Mouse (Mus musculus) heart, embryonic 13.5 days (tissue): ENCODE results near the gene Olfr1015. TPM values are rescaled to one million over a fixed set of nuclear protein-coding genes. Genes with fewer than 3 reads are reported as not detected.

Source experiments
- ATAC-seq: fragments of 200-750 bp; cut with Nextera tagmentation; 2 replicates; pipeline ENCODE4 v1.8.0; 2017; ENCODE audit warnings: moderate TSS enrichment; ENCODE audit not compliant: insufficient number of reproducible peaks, low FRiP score, low TSS enrichment; ENCODE audit errors: extremely low read depth
- H3K27ac ChIP-seq: fragments of 300-500 bp; sonication (generic); replicated peaks from 2 replicates; pipeline ENCODE4 v1.5.1; 2015; ENCODE audit warnings: moderate library complexity, mild to moderate bottlenecking, inconsistent platforms
- H3K27me3 ChIP-seq: fragments of 300-500 bp; sonication (generic); replicated peaks from 2 replicates; pipeline ENCODE4 v1.6.1; 2015; ENCODE audit warnings: mild to moderate bottlenecking, inconsistent platforms
- H3K36me3 ChIP-seq: fragments of 300-500 bp; sonication (generic); 2 replicates; pipeline ENCODE4 v1.6.1; 2015; ENCODE audit warnings: mild to moderate bottlenecking, inconsistent platforms
- H3K4me1 ChIP-seq: fragments of 300-500 bp; sonication (generic); 2 replicates; pipeline ENCODE4 v1.6.1; 2015; ENCODE audit warnings: inconsistent platforms
- H3K4me2 ChIP-seq: fragments of 300-500 bp; sonication (generic); 2 replicates; pipeline ENCODE4 v1.6.1; 2015; ENCODE audit warnings: inconsistent platforms, mild to moderate bottlenecking, moderate library complexity
- H3K4me3 ChIP-seq: fragments of 300-500 bp; sonication (generic); 2 replicates; pipeline ENCODE4 v1.5.1; 2015; ENCODE audit warnings: moderate library complexity, mild to moderate bottlenecking, inconsistent platforms
- H3K9ac ChIP-seq: fragments of 300-500 bp; sonication (generic); 2 replicates; pipeline ENCODE4 v1.6.1; 2015; ENCODE audit warnings: inconsistent platforms, mild to moderate bottlenecking, moderate library complexity
- H3K9me3 ChIP-seq: fragments of 300-500 bp; sonication (generic); 2 replicates; pipeline ENCODE4 v1.6.1; 2016; ENCODE audit warnings: inconsistent platforms
- WGBS: fragments of 180-500 bp; shearing (Covaris S2); methylation state at CpG from one replicate; pipeline ENCODE4 v1.1.7; 2015; ENCODE audit warnings: mixed read lengths; 5-methylcytosine and 5-hydroxymethylcytosine counted together
- polyA plus RNA-seq: library from polyadenylated mRNA; unstranded; fragments of >200 nt; fragmentation: Nextera tagmentation; extraction: Ambion mirVana; gene quantifications from 2 replicates; pipeline ENCODE4 v1.2.1, GENCODE M21; 2015

Gene Olfr1015
- not detected in 2 replicates for polyA plus RNA-seq

DNA sequence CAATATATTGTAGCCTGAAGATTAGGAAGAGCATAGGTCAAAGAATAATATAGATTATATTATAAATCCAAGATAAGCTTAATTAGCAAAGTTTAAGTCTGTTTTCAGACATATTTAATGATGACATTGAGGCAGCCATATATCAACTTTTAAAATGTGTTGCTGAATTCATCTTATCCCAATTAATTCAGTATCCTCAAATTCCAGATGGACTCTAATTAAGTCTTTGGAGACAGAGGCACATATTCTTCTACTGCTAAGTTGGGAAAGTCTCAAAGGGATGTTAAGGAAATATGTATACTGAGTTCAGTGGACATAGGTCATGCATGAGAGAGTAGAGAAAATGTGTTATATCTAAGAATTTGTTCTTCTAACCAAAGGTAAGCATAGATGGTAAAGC, at the start of gene Olfr1015:
TSS of gene Olfr1015 (plus strand) at position 301 of the 400 bp plus-strand sequence.
- Histone ChIP-seq H3K9me3 (no peaks in the 10 kb centered on the region), H3K4me3 (no peak within 1 kb of the TSS), H3K27me3 (no peaks in the 10 kb centered on the region), H3K27ac (no peak within 1 kb of the TSS), H3K4me2 (no peak within 1 kb of the TSS), H3K4me1 (no peaks in the 10 kb centered on the region), H3K9ac (no peak within 1 kb of the TSS), H3K36me3 (no peaks in the 10 kb centered on the region)
- no peak for ATAC-seq

DNA sequence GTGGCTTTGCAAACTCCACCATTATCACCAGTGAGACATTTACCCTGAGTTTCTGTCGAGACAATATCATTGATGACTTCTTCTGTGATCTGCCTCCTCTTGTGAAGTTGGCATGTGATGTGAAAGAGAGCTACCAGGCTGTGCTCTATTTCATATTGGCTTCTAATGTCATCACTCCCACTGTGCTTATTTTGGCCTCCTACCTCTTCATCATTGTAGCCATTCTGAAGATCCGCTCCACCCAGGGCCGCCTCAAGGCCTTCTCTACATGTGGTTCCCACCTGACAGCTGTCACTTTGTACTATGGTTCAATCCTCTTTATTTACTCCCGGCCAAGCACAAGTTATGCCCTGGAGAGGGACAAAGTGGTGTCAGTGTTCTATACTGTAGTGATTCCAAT, 28.0 kb upstream of the Olfr1015 start:
- ATAC-seq, result no peak
- 71% methylated on average over 4 of the region's 4 CpGs for WGBS

DNA sequence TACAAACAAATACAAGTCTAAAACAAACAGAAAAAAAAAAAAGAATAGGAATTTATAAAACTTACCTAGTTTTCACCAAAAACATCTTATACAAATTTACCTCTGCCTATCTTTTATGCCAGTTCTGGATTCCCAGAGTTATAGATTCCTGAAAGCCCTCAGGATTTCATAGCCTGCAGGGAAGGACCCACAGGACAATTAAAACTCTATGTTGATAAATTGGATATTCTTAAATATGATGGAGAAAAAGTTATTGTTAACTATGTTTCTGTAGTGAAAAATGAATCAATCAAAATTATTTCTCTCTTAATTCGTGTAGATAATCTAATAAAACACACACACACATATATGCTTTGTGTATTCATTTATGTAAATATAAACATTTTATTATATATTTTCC, 19.2 kb upstream of the Olfr1015 start, which contains the start of gene Olfr1012:
TSS of gene Olfr1012 (minus strand) at position 101 of the 400 bp plus-strand sequence.
- H3K9ac ChIP-seq, result no peak within 1 kb of the TSS
- H3K4me1 ChIP-seq, result no peaks in the 10 kb centered on the region
- no peak within 1 kb of the TSS for H3K4me3 ChIP-seq
- no peaks in the 10 kb centered on the region for H3K9me3 ChIP-seq
- H3K27me3 ChIP-seq, result no peaks in the 10 kb centered on the region
- WGBS, result 49% methylated on average over 1 of the region's 1 CpGs
- no peak within 1 kb of the TSS for H3K4me2 ChIP-seq
- H3K27ac ChIP-seq, result no peak within 1 kb of the TSS
- H3K36me3 ChIP-seq, result no peaks in the 10 kb centered on the region
- no peak for ATAC-seq

More for the DNA sequence above, 28.0 kb upstream of the Olfr1015 start:
- no peak overlapping the region for H3K9ac ChIP-seq
- no peaks in the 10 kb centered on the region for H3K4me1 ChIP-seq
- no peaks in the 10 kb centered on the region for H3K27me3 ChIP-seq
- H3K27ac ChIP-seq, result no peak overlapping the region
- no peak overlapping the region for H3K4me2 ChIP-seq
- no peak overlapping the region for H3K4me3 ChIP-seq
- no peaks in the 10 kb centered on the region for H3K36me3 ChIP-seq
- no peaks in the 10 kb centered on the region for H3K9me3 ChIP-seq

DNA sequence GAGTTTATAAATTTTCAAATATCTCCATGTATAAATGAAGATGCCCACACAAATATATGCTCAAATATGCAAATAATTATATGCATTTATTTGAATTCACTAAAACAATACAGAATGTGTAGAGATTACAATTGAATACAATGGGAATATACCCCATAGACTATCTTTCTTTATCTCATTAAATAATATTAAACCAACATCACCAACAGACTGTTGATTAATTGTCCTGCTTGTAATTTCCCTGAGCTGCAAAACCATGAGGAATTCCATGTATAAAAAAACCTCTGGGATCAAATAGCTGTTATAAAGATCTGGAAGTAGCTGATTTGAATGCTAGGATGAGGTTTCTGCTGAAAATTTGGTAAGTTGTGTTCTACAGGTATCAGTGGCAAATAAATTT, 15.0 kb upstream of the Olfr1015 start, which contains the start of gene Olfr1013:
TSS of gene Olfr1013 (plus strand) at position 301 of the 400 bp plus-strand sequence.
- Histone ChIP-seq H3K9ac (no peak within 1 kb of the TSS), H3K4me1 (no peaks in the 10 kb centered on the region), H3K4me2 (no peak within 1 kb of the TSS), H3K27ac (no peak within 1 kb of the TSS), H3K4me3 (no peak within 1 kb of the TSS), H3K27me3 (no peaks in the 10 kb centered on the region), H3K36me3 (no peaks in the 10 kb centered on the region), H3K9me3 (no peaks in the 10 kb centered on the region)
- no peak for ATAC-seq

DNA sequence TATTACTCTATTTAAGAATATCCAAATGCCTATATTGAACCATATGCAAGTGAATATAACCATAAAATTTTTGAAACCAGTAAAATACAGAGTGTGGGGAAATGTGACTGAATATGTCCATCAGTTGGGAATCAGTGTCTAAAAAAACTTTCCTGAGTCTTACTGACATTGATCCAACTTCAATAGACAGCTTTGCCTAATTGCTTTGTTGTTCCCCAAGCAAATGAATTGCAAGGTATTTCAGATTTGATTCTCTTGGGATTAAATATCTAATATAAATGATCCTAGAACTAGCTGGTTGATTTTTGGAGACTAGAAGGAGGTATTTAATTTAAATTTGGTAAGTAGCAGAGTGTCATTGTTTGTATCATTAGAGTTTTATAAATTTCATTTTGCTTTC, 9.4 kb upstream of the Olfr1015 start, which contains the start of gene Olfr1014:
TSS of gene Olfr1014 (plus strand) at position 301 of the 400 bp plus-strand sequence.
- Histone ChIP-seq H3K27me3 (no peaks in the 10 kb centered on the region), H3K4me1 (no peaks in the 10 kb centered on the region), H3K4me3 (no peak within 1 kb of the TSS), H3K27ac (no peak within 1 kb of the TSS), H3K9ac (no peak within 1 kb of the TSS), H3K4me2 (no peak within 1 kb of the TSS), H3K36me3 (no peaks in the 10 kb centered on the region), H3K9me3 (no peaks in the 10 kb centered on the region)
- no peak for ATAC-seq

DNA sequence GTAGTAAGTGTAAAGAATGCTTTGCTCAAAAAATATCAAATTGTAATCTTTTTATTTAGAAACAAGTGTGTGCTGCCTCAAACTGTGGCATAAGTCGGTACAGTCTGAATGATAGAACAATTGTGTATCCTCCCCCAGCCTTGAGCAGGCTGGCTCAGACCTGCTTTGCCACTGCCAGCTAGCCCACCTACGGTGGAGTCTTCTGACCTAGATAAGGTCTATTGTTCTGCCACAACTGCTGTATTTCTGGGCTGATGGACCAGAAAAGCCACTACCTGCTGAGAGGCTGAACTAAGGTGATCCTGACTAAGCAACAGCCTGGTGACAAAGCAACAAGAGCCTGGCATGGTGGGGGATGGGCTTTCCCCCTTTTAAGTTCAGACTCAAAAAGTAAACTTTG, 10.5 kb downstream of the Olfr1015 start:
- Histone ChIP-seq H3K27ac (no peak overlapping the region), H3K36me3 (no peaks in the 10 kb centered on the region), H3K9ac (no peak overlapping the region), H3K4me3 (no peak overlapping the region), H3K4me2 (no peak overlapping the region), H3K9me3 (0 out of 2 replicates have a peak, but pooled peaks cover 4% of the 10 kb centered on the region), H3K27me3 (no peaks in the 10 kb centered on the region), H3K4me1 (no peaks in the 10 kb centered on the region)
- ATAC-seq, result no peak
- 51% methylated on average over 2 of the region's 2 CpGs for WGBS

DNA sequence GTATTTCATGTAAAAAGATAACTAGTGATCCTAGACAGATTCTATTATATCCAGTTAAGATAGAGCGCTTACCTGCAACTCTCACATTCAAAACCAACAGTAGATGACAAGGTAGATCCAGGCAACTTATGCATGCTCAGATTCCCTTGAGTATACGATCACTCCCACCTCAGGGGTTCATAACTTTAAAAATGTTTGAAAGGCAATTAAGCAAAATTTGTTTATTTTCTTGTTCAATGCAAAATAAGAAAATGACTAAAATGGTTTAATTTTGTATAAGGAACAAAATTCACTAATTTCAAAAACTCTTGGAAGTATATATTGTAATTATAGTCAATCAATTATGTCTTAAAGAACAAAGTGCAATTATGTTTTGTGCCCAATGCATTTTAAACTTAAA, 20.6 kb downstream of the Olfr1015 start, which contains the start of gene Olfr1016:
TSS of gene Olfr1016 (minus strand) at position 101 of the 400 bp plus-strand sequence.
- H3K4me2 ChIP-seq, result no peak within 1 kb of the TSS
- H3K4me3 ChIP-seq, result no peak within 1 kb of the TSS
- 81% methylated on average over 2 of the region's 2 CpGs for WGBS
- H3K27me3 ChIP-seq, result no peaks in the 10 kb centered on the region
- no peak within 1 kb of the TSS for H3K27ac ChIP-seq
- no peak for ATAC-seq
- H3K4me1 ChIP-seq, result no peaks in the 10 kb centered on the region
- H3K36me3 ChIP-seq, result no peaks in the 10 kb centered on the region
- H3K9me3 ChIP-seq, result no peaks in the 10 kb centered on the region
- no peak within 1 kb of the TSS for H3K9ac ChIP-seq

DNA sequence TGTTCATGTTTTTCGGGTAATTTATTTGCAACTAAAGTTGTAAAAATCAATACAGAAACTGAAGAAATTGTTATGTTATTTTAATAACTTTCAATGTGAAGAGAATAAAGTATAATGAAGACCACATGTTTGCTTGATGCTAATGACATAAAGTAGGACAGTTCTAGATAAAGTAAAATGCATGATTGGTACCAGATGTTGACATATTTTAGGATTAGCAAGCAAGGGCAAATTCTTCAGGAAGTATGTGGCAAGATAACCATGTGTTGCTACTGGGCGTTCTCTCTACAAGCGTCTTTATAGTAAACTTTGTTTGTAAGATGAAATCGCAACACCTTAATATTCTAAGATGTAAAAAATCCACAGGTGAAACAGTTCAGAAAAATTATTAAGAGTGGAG, 22.7 kb downstream of the Olfr1015 start:
- 58% methylated on average over 4 of the region's 4 CpGs for WGBS

DNA sequence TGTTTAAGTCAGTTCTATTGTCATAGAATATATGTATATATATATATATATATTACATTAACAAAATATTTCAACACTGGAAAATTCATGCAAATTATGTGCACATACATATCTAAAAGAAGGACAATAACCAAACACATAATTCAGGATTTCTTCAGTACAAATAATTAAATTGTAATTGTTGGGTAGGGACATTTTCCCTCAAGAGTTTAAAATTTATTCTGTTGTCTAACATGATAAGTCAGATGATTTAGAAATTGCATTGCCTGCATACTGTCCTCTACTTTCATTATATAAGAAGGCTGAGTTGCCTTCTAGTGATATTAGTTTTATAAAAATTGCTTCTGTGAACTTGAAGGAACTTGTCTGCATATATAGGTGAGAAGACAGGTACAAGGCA, 36.4 kb downstream of the Olfr1015 start, which contains the start of gene Olfr1018:
TSS of gene Olfr1018 (plus strand) at position 301 of the 400 bp plus-strand sequence.
- ATAC-seq, result no peak
- H3K9ac ChIP-seq, result no peak within 1 kb of the TSS
- no peak within 1 kb of the TSS for H3K27ac ChIP-seq

More for the DNA sequence above, 22.7 kb downstream of the Olfr1015 start:
- ATAC-seq, result no peak
- no peak overlapping the region for H3K4me2 ChIP-seq
- H3K27me3 ChIP-seq, result no peaks in the 10 kb centered on the region
- no peak overlapping the region for H3K27ac ChIP-seq
- H3K4me1 ChIP-seq, result no peaks in the 10 kb centered on the region
- no peaks in the 10 kb centered on the region for H3K36me3 ChIP-seq
- no peaks in the 10 kb centered on the region for H3K9me3 ChIP-seq
- no peak overlapping the region for H3K9ac ChIP-seq
- no peak overlapping the region for H3K4me3 ChIP-seq

More for the DNA sequence above, 36.4 kb downstream of the Olfr1015 start, which contains the start of gene Olfr1018:
- no peaks in the 10 kb centered on the region for H3K9me3 ChIP-seq
- no peaks in the 10 kb centered on the region for H3K27me3 ChIP-seq
- H3K36me3 ChIP-seq, result no peaks in the 10 kb centered on the region
- no peak within 1 kb of the TSS for H3K4me3 ChIP-seq
- no peaks in the 10 kb centered on the region for H3K4me1 ChIP-seq
- H3K4me2 ChIP-seq, result no peak within 1 kb of the TSS

Other genes starting within 250 kb of the Olfr1015 start
- gene Olfr996, start 202.8 kb upstream of the Olfr1015 start, polyA plus RNA-seq, result not detected in 2 replicates
- not detected in 2 replicates for gene Olfr998, start 193.1 kb upstream of the Olfr1015 start, polyA plus RNA-seq
- not detected in 2 replicates for gene Olfr1000, start 170.1 kb upstream of the Olfr1015 start, polyA plus RNA-seq
- not detected in 2 replicates for gene Olfr1002, start 131.3 kb upstream of the Olfr1015 start, polyA plus RNA-seq
- not detected in 2 replicates for gene Olfr154, start 117.6 kb upstream of the Olfr1015 start, polyA plus RNA-seq
- gene Olfr1006, start 103.2 kb upstream of the Olfr1015 start, polyA plus RNA-seq, result not detected in 2 replicates
- gene Olfr1008, start 92.6 kb upstream of the Olfr1015 start, polyA plus RNA-seq, result not detected in 2 replicates
- gene Olfr1009, start 66.6 kb upstream of the Olfr1015 start, polyA plus RNA-seq, result not detected in 2 replicates
- gene Olfr1012, start 19.3 kb upstream of the Olfr1015 start, polyA plus RNA-seq, result not detected in 2 replicates
- gene Olfr1013, start 14.9 kb upstream of the Olfr1015 start, polyA plus RNA-seq, result not detected in 2 replicates
- gene Olfr1014, start 9.3 kb upstream of the Olfr1015 start, polyA plus RNA-seq, result not detected in 2 replicates
- not detected in 2 replicates for gene Olfr1016, start 20.5 kb downstream of the Olfr1015 start, polyA plus RNA-seq
- gene Olfr1018, start 36.5 kb downstream of the Olfr1015 start, polyA plus RNA-seq, result not detected in 2 replicates
- not detected in 2 replicates for gene Olfr1019, start 63.5 kb downstream of the Olfr1015 start, polyA plus RNA-seq
- not detected in 2 replicates for gene Olfr1020, start 65.0 kb downstream of the Olfr1015 start, polyA plus RNA-seq
- gene Olfr1022, start 86.6 kb downstream of the Olfr1015 start, polyA plus RNA-seq, result not detected in 2 replicates
- not detected in 2 replicates for gene Olfr1023, start 103.6 kb downstream of the Olfr1015 start, polyA plus RNA-seq
- not detected in 2 replicates for gene Olfr1024, start 123.0 kb downstream of the Olfr1015 start, polyA plus RNA-seq
- gene Olfr1025-ps1, start 133.2 kb downstream of the Olfr1015 start, polyA plus RNA-seq, result not detected in 2 replicates
- gene Olfr1026, start 139.5 kb downstream of the Olfr1015 start, polyA plus RNA-seq, result not detected in 2 replicates
- gene Olfr1028, start 168.4 kb downstream of the Olfr1015 start, polyA plus RNA-seq, result not detected in 2 replicates
- not detected in 2 replicates for gene Olfr1029, start 191.9 kb downstream of the Olfr1015 start, polyA plus RNA-seq
- gene Olfr1030, start 197.3 kb downstream of the Olfr1015 start, polyA plus RNA-seq, result not detected in 2 replicates
- gene Olfr1031, start 208.3 kb downstream of the Olfr1015 start, polyA plus RNA-seq, result not detected in 2 replicates
- not detected in 2 replicates for gene Olfr1032, start 223.5 kb downstream of the Olfr1015 start, polyA plus RNA-seq
- 2.2 and 2.3 TPM in 2 replicates for gene Olfr1033, start 238.6 kb downstream of the Olfr1015 start, polyA plus RNA-seq